Mouse (Mus musculus): ENCODE data around the gene Kcnk10.

GRCm38 (mm10) chr12:98396586-98396985 lies 181.5 kb downstream of the Kcnk10 start:
- TF ChIP-seq CTCF (IDR thresholded peaks at IDR 0.05; ENCODE audit: low read depth) (no peak), EP300 (optimal IDR thresholded peaks at IDR 0.05) (no peak)

Data from stomach, postnatal 0 days (tissue).